Mouse (Mus musculus) testis, adult 2 months (tissue): ENCODE data around the gene Slc22a18.

Experiments used
- CTCF ChIP-seq: fragments of 200-500 bp; IDR thresholded peaks from 2 replicates; pipeline ENCODE4 v1.5.1; 2012; ENCODE audit warnings: low read depth, mild to moderate bottlenecking, inconsistent platforms, low read length, moderate library complexity; ENCODE audit not compliant: control insufficient read depth, insufficient read depth, insufficient replicate concordance
- POLR2A ChIP-seq: fragments of 200-500 bp; IDR thresholded peaks from 2 replicates; pipeline ENCODE4 v1.6.1; 2012; ENCODE audit warnings: low read depth, mild to moderate bottlenecking, inconsistent platforms, low read length, moderate library complexity; ENCODE audit not compliant: control insufficient read depth

DNA sequence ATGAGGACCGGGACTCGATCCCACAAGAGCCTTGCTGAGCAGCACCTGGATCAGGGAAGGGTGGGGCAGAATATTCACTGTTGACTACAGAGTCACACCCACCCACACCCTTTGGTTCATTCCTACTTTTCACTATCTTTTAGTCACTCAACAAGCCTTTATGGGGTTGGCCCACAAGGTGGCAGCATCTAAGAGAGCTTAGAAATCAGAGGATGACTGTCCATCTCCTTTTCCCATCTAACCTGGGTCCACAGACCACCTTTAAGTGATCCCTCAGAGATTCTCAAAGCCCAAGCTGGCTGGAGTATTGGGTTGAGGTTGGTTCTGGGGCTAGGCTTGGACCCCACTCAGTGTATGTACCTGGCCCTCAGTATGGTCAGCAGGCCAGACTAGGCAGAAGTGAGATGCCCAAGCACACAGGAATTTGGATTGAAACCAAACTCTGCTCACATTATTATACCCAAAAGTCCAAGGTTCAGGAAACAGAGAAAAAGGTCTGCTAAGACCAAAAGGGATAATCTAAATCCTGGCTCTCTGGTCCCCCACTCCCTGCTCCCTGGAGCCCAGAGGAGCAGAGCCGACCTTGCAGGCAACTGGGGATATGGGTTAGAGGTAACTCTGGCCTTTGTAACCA, 3.3 kb downstream of the Slc22a18 start:
- TF ChIP-seq CTCF (no peak), POLR2A (no peak)
